Mouse (Mus musculus) CH12.LX (cell line): Measurements from ENCODE around the gene Cacna1a.

Experiments
- ELF1 ChIP-seq: IDR thresholded peaks from 2 replicates; pipeline ENCODE4 v1.6.1; 2014; ENCODE audit warnings: low read depth, mild to moderate bottlenecking, inconsistent platforms, low read length, improper control_type of control experiment
- IRF4 ChIP-seq: IDR thresholded peaks from 2 replicates; pipeline ENCODE4 v1.6.1; 2014; ENCODE audit warnings: low read depth, mild to moderate bottlenecking, inconsistent platforms, low read length, improper control_type of control experiment
- MEF2A ChIP-seq: IDR thresholded peaks from 2 replicates; pipeline ENCODE4 v1.6.1; 2014; ENCODE audit warnings: low read depth, mild to moderate bottlenecking, inconsistent platforms, low read length, improper control_type of control experiment, borderline replicate concordance

- no peak for TF ChIP-seq IRF4
- TF ChIP-seq MEF2A = no peak
- TF ChIP-seq ELF1 = no peak
Observed at GRCm38 (mm10) chr8:84681476-84681875, 293.2 kb downstream of the Cacna1a start.
